Mouse (Mus musculus) hindbrain, embryonic 10.5 days (tissue): ENCODE results near the gene Krtap19-5. TPM values are rescaled to one million over a fixed set of nuclear protein-coding genes. Genes with fewer than 3 reads are reported as not detected.

Experiments
- DNase-seq: peaks from one replicate; pipeline ENCODE4 v3.0.0-alpha.2; 2017; ENCODE audit warnings: low spot score
- H3K27ac ChIP-seq: fragments of 300-500 bp; sonication (generic); 2 replicates; pipeline ENCODE4 v1.5.1; 2016; ENCODE audit warnings: mild to moderate bottlenecking, moderate library complexity
- H3K27me3 ChIP-seq: fragments of 300-500 bp; sonication (generic); 2 replicates; pipeline ENCODE4 v1.6.1; 2016; ENCODE audit warnings: mild to moderate bottlenecking; ENCODE audit not compliant: poor library complexity, insufficient read depth, severe bottlenecking
- H3K36me3 ChIP-seq: fragments of 300-500 bp; sonication (generic); 2 replicates; pipeline ENCODE4 v1.6.1; 2016; ENCODE audit warnings: mild to moderate bottlenecking, moderate library complexity
- H3K4me1 ChIP-seq: fragments of 300-500 bp; sonication (generic); replicated peaks from 2 replicates; pipeline ENCODE4 v1.6.1; 2016; ENCODE audit warnings: mild to moderate bottlenecking
- H3K4me3 ChIP-seq: fragments of 300-500 bp; sonication (generic); 2 replicates; pipeline ENCODE4 v1.5.1; 2016; ENCODE audit warnings: mild to moderate bottlenecking, moderate library complexity
- H3K9me3 ChIP-seq: fragments of 300-500 bp; sonication (generic); 2 replicates; pipeline ENCODE4 v1.6.1; 2016; ENCODE audit warnings: mild to moderate bottlenecking, moderate library complexity
- WGBS: fragments of 180-500 bp; shearing (Covaris S2); methylation state at CpG from one replicate; pipeline ENCODE4 v1.1.7; 2016; 5-methylcytosine and 5-hydroxymethylcytosine counted together
- polyA plus RNA-seq: library from polyadenylated mRNA; unstranded; fragments of >200 nt; fragmentation: Nextera tagmentation; extraction: Ambion mirVana; gene quantifications from 2 replicates; pipeline ENCODE4 v1.2.1, GENCODE M21; 2016

The Krtap19-5 gene
- polyA plus RNA-seq, result not detected in 2 replicates

DNA sequence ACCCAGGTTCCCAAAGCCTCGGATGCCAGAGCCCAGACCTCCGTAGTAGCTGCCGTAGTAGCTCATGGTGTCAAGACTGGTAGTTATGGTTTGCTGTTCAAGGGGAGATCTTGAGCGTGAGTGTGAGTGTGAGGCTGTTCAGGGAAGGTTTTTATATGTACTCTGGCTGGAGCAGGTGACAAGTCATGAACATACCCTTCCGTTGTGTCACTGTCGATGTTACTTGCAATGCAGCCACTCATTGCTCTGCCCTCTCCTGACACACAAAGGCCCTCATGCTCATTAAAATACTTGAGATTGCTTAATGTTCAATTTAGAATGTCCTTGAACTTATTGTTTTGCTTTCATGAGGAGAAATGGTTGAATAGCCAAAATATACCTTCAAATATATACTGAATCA, at the start of gene Krtap19-5:
Gene Krtap19-5 (minus strand): TSS at position 101 of the 400 bp plus-strand sequence.
- Histone ChIP-seq H3K27ac (no peak within 1 kb of the TSS), H3K36me3 (no peaks in the 10 kb centered on the region), H3K4me1 (no peaks in the 10 kb centered on the region), H3K27me3 (no peaks in the 10 kb centered on the region), H3K4me3 (no peak within 1 kb of the TSS), H3K9me3 (no peaks in the 10 kb centered on the region)
- 91% methylated on average over 6 of the region's 6 CpGs for WGBS
- DNase-seq, result no peak

DNA sequence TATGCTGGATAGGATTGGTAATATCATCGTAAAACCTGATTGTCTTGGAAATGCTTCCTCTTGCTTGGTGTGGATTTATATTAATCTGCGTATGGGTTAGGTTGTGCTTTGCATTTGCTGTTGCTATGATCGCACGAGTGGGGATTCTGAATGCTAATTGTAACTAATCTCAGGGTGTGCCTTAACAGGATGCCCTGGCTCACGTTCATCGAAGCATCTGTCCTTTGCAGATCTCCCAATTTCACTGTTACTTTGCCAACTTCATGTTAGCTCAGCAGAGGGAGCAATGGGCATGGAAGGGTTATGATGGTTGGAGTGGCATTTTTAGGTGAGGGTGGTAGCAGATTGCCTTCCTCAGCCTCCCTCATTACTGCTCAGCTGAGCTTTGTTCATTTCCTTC, 44.8 kb upstream of the Krtap19-5 start:
- Histone ChIP-seq H3K9me3 (no peaks in the 10 kb centered on the region), H3K4me3 (no peak overlapping the region), H3K27ac (no peak overlapping the region), H3K36me3 (no peaks in the 10 kb centered on the region), H3K4me1 (no peaks in the 10 kb centered on the region), H3K27me3 (no peaks in the 10 kb centered on the region)
- DNase-seq, result no peak
- WGBS, result 91% methylated on average over 6 of the region's 6 CpGs

DNA sequence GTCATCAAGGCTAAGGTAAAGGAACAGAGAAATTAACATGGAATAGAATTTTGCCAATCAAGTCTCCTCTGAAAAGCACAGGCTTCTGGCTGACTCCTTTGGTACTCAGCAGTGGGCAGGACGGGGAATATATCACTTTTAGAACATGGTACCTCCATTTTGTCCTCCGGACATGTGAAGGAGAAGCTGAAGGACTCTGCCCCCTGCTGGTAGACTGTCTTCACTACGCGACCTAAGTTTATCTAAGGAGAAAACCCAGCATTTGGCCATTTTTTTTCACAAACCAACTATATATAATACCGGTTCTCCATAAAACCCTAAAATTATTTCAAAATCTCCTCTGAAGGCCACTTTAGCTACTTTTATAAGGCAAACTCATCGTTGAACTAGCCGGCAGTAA, 42.0 kb upstream of the Krtap19-5 start:
- DNase-seq, result peak; percentile 20
- no peak overlapping the region for H3K27ac ChIP-seq
- no peaks in the 10 kb centered on the region for H3K36me3 ChIP-seq
- H3K9me3 ChIP-seq, result no peaks in the 10 kb centered on the region
- H3K4me3 ChIP-seq, result no peak overlapping the region
- 75% methylated on average over 7 of the region's 7 CpGs for WGBS
- H3K4me1 ChIP-seq, result no peaks in the 10 kb centered on the region
- H3K27me3 ChIP-seq, result no peaks in the 10 kb centered on the region

DNA sequence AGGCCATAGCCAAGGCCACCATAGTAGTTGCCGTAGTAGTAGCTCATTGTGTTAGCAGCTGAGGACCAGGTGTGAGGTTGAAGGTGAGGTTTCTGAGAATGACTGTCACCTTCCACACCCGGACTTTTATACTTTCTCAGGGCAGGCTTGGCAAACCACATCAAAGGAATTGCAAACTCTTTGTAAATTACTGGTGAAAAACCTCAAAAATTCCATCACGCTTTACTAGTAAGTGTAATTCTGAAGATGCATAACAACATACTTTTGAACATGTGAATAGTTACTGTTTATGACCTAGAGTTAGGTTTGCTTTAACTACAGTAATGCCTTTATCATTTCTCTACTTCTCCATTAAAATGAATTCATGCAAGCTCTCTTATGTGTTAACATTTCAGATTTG, 35.9 kb upstream of the Krtap19-5 start, which contains the start of gene Krtap19-9b:
Gene Krtap19-9b (minus strand): TSS at position 101 of the 400 bp plus-strand sequence.
- H3K27me3 ChIP-seq, result no peaks in the 10 kb centered on the region
- 93% methylated on average over 3 of the region's 3 CpGs for WGBS
- H3K4me1 ChIP-seq, result no peaks in the 10 kb centered on the region
- no peaks in the 10 kb centered on the region for H3K9me3 ChIP-seq
- H3K4me3 ChIP-seq, result no peak within 1 kb of the TSS
- no peak for DNase-seq
- no peaks in the 10 kb centered on the region for H3K36me3 ChIP-seq
- H3K27ac ChIP-seq, result no peak within 1 kb of the TSS

DNA sequence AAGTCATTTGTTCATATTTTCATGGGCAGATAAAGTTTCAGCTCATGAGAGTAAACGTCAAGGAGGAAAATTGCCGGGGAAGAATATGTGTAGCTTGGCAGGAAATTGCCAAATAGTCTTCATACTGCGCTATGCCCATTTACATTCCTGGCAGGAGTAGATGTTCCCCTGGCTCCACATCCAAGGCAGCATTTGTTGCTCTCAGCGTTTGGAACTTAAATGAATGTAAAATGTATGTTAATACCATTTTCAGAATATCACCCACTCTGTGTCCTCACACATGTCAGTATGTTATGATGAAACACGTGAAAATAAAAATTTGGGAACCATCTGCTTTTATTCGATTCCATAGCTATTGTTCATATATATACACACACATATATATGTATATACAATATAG, 9.4 kb downstream of the Krtap19-5 start:
- Histone ChIP-seq H3K4me3 (no peak overlapping the region), H3K27ac (no peak overlapping the region), H3K4me1 (no peaks in the 10 kb centered on the region), H3K27me3 (no peaks in the 10 kb centered on the region), H3K36me3 (no peaks in the 10 kb centered on the region), H3K9me3 (no peaks in the 10 kb centered on the region)
- no peak for DNase-seq
- 89% methylated on average over 6 of the region's 6 CpGs for WGBS

DNA sequence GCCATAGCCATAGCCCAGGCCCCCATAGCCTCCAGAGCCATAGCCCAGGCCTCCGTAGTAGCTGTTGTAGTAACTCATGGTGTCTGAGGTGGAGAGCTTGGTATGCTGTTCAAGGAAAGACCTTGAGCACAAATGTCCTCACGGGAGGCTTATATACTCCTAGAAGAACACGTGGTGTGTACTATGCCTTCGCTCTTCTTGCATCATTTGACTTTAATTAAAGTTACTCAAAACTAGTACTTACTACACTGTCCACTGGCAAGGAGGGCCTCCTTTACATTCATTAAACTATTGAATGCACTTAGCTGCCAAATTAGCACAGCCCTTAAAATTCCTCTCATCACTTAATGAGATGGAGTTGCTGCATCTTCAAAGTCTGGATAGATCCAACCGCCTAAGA, 11.3 kb downstream of the Krtap19-5 start, which contains the start of gene Krtap19-4:
Gene Krtap19-4 (minus strand): TSS at position 101 of the 400 bp plus-strand sequence.
- no peaks in the 10 kb centered on the region for H3K4me1 ChIP-seq
- 93% methylated on average over 5 of the region's 5 CpGs for WGBS
- H3K9me3 ChIP-seq, result no peaks in the 10 kb centered on the region
- no peak within 1 kb of the TSS for H3K27ac ChIP-seq
- no peak within 1 kb of the TSS for H3K4me3 ChIP-seq
- H3K36me3 ChIP-seq, result no peaks in the 10 kb centered on the region
- no peaks in the 10 kb centered on the region for H3K27me3 ChIP-seq
- DNase-seq, result no peak

DNA sequence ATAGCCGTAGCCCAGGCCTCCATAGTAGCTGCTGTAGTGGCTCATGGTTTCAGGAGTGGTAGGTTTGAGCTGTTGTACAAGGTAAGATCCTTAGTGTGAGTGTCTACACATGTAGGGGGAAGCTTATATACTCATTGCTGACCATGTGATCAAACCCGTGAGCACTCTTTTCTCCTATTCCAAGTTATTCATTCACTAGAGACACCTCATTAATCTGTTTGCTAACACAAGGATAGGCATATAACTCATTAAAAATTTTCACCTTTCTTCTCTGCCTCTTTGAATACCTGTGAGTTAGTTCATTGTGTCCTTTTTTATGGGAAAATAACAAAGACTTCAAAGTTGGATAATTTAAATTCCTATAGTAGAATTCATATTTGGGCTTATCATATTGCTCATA, 18.3 kb downstream of the Krtap19-5 start, which contains the start of gene Krtap19-3:
Gene Krtap19-3 (minus strand): TSS at position 101 of the 400 bp plus-strand sequence.
- Histone ChIP-seq H3K27me3 (no peaks in the 10 kb centered on the region), H3K27ac (no peak within 1 kb of the TSS), H3K9me3 (no peaks in the 10 kb centered on the region), H3K4me1 (no peaks in the 10 kb centered on the region), H3K36me3 (no peaks in the 10 kb centered on the region), H3K4me3 (no peak within 1 kb of the TSS)
- no peak for DNase-seq
- 92% methylated on average over 2 of the region's 2 CpGs for WGBS

DNA sequence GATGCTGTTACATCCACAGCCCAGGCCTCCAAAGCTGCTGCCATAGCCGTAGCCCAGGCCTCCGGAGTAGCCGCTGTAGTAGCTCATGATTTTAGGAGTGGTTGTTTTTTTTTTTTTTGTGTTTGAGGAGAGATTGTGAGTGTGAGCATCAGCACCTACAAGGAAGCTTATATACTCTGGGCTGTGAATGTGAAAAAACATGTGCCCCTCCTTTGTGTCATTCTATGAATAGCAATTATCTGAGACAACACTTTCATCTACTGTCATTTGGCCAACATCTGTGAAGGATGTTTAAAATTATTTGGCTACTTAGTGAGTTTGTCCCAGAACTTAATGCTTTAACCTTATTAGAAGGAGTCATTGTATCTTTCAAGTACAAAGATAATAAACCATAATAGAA, 22.1 kb downstream of the Krtap19-5 start, which contains the start of gene Krtap19-2:
Gene Krtap19-2 (minus strand): TSS at position 101 of the 400 bp plus-strand sequence.
- Histone ChIP-seq H3K4me3 (no peak within 1 kb of the TSS), H3K4me1 (no peaks in the 10 kb centered on the region), H3K27ac (no peak within 1 kb of the TSS), H3K36me3 (no peaks in the 10 kb centered on the region), H3K9me3 (no peaks in the 10 kb centered on the region), H3K27me3 (no peaks in the 10 kb centered on the region)
- no peak for DNase-seq
- WGBS, result 94% methylated on average over 3 of the region's 3 CpGs

DNA sequence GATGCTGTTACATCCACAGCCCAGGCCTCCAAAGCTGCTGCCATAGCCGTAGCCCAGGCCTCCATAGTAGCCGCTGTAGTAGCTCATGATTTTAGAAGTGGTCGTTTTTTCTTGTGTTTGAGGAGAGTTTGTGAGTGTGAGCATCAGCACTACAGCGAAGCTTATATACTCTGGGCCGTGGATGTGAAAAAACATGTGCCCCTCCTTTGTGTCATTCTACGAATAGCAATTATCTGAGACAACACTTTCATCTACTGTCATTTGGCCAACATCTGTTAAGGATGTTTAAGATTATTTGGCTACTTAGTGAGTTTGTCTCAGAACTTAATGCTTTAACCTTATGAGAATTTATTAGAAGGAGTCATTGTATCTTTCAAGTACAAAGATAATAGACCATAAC, 26.9 kb downstream of the Krtap19-5 start, which contains the start of gene Krtap19-1:
Gene Krtap19-1 (minus strand): TSS at position 101 of the 400 bp plus-strand sequence.
- DNase-seq, result no peak
- WGBS, result 94% methylated on average over 6 of the region's 6 CpGs
- H3K27ac ChIP-seq, result no peak within 1 kb of the TSS
- no peak within 1 kb of the TSS for H3K4me3 ChIP-seq
- no peaks in the 10 kb centered on the region for H3K4me1 ChIP-seq
- H3K27me3 ChIP-seq, result no peaks in the 10 kb centered on the region
- no peaks in the 10 kb centered on the region for H3K9me3 ChIP-seq
- H3K36me3 ChIP-seq, result no peaks in the 10 kb centered on the region

DNA sequence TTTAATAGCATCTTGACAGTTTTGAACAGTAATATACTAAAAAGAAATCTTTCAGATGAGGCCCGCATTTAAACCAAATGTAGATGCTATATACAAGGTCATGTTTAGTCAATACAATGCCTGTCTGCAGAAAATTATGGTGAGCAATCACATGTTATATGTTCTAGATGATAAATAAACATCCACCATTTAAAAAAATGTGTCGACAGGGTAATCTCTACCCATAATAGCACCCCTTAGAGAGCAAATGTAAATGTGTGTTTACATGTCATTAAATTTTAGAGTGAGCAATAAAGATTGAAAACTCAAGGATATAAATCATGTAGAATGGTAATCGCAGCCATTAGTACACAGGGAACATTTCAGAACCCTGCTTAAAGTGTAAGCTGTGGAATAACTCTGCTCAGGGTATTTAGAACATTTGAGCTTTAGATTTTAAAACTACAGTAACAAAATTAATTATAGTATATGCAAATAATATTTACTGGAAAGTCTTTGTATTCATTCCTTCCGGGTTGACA, 31.3 kb downstream of the Krtap19-5 start:
- H3K4me3 ChIP-seq, result no peak overlapping the region
- WGBS, result 87% methylated on average over 4 of the region's 4 CpGs
- H3K36me3 ChIP-seq, result no peaks in the 10 kb centered on the region
- no peaks in the 10 kb centered on the region for H3K4me1 ChIP-seq
- H3K27me3 ChIP-seq, result no peaks in the 10 kb centered on the region
- H3K27ac ChIP-seq, result no peak overlapping the region
- no peak for DNase-seq
- H3K9me3 ChIP-seq, result no peaks in the 10 kb centered on the region

DNA sequence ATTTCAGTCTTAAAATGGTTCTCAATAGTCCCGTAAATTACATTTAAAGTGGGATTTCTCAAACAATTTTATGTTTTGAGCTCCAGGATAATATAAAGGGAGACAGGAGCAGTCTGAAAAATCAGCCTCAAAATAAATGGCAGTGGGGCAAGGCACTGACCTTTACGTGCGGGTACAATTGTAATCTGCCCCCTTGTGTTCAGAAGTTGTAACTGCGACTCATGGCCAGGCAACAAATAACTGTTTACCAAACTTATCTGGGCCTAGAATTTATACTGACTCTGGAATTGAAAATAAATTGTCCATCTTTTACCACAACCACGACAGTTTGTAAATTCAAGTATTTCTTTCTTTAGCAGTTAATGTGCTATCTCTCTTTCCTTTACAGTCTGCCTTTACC, 44.8 kb downstream of the Krtap19-5 start:
- peak; percentile 33 for DNase-seq
- no peak overlapping the region for H3K27ac ChIP-seq
- H3K27me3 ChIP-seq, result no peaks in the 10 kb centered on the region
- 13% methylated on average over 5 of the region's 5 CpGs for WGBS
- no peaks in the 10 kb centered on the region for H3K4me1 ChIP-seq
- H3K36me3 ChIP-seq, result no peaks in the 10 kb centered on the region
- no peak overlapping the region for H3K4me3 ChIP-seq
- no peaks in the 10 kb centered on the region for H3K9me3 ChIP-seq

DNA sequence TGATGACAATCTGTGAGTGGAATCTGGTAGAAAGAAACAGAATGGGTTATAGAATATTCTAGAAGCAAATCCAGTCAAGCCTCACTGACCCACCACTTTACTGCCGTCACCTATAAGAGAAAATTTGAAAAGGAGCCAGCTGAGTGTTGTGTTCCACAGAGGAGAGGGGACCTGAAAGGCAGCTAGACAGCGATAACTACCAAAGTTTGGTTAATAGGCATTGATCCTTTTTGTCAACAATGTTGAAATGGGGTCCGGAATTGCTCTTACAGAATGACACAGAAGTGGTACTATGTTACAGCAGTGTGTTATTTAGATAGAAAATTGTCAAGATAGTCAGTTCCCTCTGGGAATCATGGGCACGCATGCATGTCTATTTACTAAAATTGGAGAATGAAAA, 47.7 kb downstream of the Krtap19-5 start:
- 86% methylated on average over 4 of the region's 4 CpGs for WGBS
- H3K4me1 ChIP-seq, result no peaks in the 10 kb centered on the region
- no peaks in the 10 kb centered on the region for H3K27me3 ChIP-seq
- DNase-seq, result no peak
- no peak overlapping the region for H3K4me3 ChIP-seq
- no peaks in the 10 kb centered on the region for H3K36me3 ChIP-seq
- no peak overlapping the region for H3K27ac ChIP-seq
- H3K9me3 ChIP-seq, result no peaks in the 10 kb centered on the region

DNA sequence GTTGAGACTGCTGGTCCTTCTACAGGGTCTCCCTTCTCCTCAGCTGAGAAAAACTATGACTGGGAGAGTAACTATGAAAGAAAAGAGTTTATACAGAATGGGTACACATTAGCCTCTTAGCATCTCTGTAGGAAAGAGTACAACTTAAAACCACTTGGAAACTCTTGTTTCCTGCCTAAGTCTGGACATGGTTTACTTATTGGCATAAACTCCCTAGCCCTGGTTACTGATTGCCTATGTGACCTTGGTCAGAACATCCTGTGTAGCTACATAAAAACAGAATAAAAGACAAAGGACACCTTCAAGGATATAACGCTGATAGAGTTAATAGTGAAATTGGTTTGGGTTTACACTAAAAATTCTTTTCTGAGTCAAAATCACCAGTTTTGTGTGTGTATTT, 48.9 kb downstream of the Krtap19-5 start:
- H3K4me1 ChIP-seq, result no peaks in the 10 kb centered on the region
- no peak overlapping the region for H3K27ac ChIP-seq
- no peak overlapping the region for H3K4me3 ChIP-seq
- no peak for DNase-seq
- H3K36me3 ChIP-seq, result no peaks in the 10 kb centered on the region
- no peaks in the 10 kb centered on the region for H3K27me3 ChIP-seq
- no peaks in the 10 kb centered on the region for H3K9me3 ChIP-seq
- WGBS, result 96% methylated on average over 1 of the region's 1 CpGs
